Mouse (Mus musculus): ENCODE data around the gene Nebl. TPM values are rescaled to one million over a fixed set of nuclear protein-coding genes. Genes with fewer than 3 reads are reported as not detected.
"Not testable (repeated sequence)": the region's sequence is repeated elsewhere in the genome, so short reads cannot be mapped to it uniquely, and the experiment has no call there.

Nebl gene
- total RNA-seq, 1 experiment from 2014 or later: 7.3 TPM

DNA sequence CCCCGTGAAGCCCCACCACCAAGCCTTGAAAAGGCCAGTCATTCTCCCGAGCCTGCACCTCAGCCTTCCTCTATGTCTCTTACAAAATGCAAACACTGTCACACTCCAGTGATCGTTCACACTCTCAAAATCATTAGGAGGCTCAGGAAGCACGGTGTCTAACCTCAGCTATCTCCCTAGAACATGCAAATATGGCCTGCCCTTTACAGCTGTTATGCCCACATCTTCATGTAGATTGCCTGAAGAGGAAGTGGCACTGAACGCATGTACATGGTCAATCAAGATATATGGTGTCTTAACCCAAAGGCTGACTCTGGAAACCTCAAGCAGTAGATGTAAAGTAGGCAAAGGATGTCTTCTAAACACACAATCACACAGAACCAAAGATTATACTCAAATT, 335.0 kb downstream of the Nebl start:
- DNase-seq: no peak

DNA sequence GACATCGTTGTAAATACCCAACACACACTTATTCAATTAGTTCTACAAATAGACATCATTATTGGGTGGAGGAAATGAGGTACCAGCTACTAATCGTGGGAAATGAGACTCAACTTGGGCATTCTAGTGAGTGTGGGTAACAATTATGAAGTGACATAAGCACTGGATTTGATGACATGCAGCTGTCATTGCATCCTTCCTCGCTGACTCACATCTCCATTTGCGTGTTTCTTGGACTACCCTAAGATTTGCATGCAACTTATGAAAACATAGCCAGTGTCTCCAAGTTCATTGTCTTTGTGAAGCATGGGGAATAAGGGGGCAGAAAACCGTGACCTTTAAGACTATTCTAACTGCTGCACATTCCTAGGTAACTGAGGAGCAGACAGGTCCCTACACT, 339.9 kb downstream of the Nebl start:
- no peak for DNase-seq

DNA sequence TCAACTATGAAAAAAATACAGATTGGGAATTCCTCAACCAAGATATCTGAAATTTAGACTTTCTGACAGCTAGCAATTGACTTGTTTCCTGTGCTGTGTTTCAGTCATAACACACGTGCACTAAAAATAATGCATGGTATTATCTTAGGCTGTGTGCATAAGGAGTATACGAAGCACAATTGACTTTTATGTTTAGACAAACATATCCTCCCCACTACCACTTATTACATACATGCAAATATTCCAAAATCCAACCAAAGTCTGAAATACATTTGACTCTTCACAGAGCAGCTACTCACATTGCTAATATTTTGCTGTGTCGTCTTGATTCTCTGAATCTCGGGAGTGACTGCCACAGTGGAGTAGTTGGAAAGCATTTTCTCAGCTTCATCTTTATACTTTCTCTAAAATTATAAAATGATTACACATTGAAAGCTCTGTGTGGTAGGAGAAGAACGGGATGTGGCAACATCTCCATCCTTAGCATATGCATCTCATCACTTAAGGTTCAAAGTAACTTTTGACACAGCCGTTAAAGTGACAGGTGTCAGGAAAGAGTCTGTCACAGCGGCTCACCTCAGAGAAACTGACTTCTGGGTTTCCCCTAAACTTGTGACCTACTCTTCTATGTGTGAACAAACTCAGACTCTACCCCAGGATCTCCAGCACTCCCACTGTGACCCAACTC, 340.6 kb downstream of the Nebl start:
- DNase-seq: no peak

DNA sequence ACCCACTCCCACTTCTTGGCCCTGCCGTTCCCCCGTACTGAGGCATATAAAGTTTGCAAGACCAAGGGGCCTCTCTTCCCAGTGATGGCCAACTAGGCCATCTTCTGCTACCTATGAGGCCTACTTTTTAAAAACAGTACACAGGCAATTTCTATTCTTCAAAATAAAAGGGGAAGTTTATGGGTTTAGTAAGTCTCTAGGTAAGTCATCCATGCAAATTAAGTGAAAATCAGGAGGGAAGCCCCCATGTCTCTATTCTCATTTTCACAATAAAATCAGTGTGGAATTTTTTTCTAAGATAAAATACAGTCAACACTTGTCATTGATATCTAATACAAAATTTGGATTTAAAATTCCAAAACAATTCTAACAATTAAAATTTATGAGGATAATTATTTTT, 341.4 kb downstream of the Nebl start:
- DNase-seq: no peak

DNA sequence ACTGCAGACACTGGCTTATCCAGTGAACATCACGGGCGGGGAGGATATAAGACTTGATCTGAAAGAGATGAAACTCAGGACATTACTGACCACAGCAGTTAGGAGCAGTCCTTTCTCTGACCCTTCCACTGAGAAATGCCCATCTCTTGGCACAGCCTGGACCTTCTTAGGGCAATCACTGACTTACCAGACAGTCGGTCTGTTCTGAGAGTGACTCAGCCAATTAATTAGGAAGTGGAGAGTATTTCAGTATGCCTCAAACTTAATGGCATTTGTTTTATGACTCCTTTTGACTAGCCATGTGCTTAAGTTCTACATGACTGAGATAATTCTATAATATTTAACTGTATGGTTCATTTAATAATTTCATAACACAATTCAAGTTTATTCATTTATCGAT, 341.9 kb downstream of the Nebl start:
- DNase-seq: no peak

DNA sequence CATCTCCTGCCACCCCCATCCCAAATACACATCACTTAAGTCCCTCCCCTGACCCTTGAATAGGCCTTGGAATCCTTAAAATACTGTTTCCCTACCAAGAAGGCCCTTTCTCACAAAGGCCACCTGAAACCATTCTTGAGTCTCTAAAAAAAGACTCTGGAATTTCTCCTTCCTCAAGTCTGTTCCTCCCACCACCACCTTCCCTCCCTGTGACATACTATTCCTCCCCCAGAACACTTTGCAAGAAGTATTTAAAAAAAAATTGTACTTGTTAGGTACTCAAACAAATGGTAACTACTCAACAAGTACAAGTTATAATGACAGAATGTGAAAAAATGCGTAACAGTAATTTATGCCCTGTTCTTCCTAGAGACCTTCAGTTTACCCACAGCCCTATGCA, 349.0 kb downstream of the Nebl start:
- DNase-seq: no peak

DNA sequence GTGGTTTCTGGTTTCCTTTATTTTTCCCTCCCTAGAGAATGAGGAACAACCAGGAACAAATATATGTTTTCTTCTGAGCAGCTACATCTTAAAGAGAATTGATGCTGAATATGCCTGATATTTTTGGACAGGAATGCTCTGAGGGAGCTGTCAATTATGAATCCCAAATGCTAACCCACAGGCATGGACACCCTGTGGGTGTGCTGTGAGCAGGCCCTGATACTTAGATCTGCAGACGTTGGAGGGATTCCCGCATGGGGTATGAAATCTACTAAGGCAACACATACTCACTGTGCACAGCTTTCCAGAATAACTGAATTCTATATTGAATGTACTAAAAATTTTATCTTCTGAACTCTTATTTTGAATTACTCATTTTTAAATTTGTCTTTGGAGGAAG, 355.3 kb downstream of the Nebl start:
- no peak for DNase-seq

DNA sequence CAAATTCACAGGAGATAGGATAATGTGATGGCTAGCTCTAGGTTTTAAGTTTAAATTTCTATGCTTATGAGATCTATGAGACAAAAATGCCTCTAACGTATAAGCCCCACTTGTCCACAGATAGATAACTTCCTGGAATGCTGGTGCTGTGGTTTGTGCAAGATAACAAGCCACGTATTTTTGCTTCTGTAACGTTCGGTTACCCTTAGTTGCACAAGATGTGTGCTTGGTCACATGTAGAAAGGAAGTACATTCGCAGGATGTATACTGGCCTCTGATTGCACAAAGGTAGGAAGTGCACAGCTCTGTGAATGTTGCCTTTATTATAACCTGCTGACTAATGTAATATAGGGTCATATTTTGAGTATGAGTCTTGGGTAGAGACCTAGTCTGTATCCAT, 365.6 kb downstream of the Nebl start:
- no peak for DNase-seq

DNA sequence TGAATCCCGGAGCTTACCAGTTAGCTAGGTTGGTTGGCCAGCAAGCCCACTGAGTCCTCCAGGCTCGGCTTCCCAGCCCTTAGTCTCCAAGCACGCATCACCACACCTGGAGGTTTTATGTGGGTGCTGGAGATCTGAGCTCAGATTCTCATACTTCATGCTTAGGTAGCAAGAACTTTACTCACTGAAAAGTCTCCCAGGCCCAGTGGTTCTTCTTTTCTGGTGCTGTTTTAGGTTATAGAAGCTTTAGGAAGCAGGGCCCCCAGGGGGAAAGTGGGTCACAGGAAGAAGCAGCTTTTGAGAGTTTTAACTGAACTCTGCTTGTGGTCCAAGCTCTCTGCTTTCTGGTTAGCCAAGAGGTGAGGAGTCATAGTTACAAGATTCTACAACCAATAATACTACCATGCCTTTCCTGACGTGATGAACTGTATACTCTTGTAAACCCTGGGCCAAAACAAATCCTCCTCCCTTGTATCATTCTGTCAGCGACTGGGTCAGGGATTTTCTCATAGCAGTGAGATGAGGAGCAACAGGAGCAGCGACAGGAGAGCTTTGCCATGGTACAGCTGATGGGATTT, 366.2 kb downstream of the Nebl start:
- DNase-seq: no peak

DNA sequence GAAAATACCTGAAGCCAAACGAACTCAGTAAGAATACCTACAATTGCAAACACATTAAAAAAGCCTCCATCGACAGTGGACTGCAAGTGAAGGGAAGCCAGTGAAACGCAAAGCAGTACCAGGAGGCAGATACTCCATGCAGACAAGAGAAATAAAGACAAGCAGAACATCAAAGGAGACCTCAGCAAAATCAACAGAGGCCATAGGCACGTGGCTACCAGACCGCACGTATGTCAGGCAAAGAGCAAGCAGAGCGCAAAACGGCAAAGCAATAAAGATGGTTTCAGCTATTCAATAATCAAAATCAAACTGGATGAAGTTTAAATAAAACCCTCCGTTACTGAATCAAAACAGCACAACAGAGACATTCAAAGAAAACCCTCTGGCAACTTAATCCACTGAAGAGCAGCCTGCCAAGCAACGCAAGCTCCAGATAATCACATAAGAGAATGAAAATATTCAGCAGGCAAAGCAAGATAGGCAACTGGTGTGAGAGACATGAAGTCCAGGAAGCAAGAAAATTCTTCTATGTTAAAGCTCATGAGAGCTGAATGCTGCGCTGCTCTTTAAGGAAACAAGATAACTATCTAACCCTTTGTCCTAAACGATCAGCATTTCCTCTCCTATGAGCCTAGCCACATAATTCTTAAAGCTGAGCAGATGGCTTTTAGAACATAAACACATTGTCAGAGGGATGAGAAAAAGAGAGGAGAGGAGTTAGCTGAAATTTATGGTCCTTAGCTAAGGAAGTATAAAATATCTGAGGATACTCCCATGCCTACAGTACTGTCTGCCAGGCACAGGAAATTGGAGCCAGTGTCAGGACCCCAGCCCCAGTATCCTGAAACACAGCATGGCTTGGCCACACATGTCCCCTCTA, 367.7 kb downstream of the Nebl start:
- no peak for DNase-seq

DNA sequence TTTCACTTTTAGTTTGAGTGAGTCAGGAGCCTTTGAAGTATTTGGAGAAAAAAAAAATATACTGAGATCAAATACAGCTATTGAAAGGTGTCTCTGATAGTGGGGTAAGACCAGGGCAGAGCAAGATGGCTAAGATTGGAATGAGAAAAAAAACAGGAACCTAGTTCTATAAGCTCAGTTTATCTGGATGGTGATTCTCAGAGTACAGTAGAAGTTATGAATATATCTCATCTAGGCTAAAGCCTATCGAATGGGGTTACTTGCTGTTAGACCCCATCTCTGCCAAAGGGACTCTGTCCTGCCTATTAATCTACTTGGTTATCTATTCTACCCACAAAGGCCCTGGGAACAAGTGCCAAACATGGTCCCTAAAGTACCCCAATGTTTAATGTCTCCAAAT, 369.1 kb downstream of the Nebl start:
- DNase-seq: no peak

DNA sequence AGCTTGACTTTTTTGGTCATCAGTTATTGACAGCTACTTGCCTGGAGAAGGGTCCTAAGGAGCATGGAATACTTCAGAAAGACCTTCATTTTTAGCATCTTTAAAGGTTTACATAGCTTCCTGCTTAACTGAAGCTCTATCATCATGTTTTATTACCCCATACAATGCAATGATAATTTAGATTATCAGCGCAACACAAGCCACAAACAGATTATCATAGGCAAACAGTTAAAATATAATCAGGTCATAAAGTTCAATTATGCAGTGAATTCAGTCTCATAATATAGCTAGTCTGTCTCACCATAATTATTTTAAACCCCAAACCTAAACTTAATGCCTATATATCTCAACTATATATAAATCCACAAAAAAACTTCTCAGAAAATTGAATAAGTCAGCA, 386.6 kb downstream of the Nebl start:
- no peak for DNase-seq

DNA sequence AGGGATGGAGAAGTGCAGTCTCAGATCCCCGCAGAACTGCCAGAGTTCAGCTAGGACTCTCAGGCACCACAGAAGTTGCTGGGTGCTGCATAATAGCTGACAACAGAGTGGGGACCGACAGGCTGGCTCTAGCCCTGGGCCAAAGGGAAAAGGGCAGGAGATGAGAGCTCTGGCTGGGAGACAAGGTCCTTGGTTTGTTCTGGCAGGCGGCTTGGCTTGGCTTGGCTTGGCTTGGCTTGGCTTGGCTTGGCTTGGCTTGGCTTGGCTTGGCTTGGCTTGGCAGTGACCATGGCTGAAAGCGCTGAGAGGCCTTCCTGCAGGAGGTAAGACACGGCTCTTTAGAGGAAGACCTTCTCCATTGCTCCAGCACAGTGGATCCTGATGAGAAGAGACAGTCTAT, 395.8 kb downstream of the Nebl start:
- DNase-seq: peak; percentile 37

DNA sequence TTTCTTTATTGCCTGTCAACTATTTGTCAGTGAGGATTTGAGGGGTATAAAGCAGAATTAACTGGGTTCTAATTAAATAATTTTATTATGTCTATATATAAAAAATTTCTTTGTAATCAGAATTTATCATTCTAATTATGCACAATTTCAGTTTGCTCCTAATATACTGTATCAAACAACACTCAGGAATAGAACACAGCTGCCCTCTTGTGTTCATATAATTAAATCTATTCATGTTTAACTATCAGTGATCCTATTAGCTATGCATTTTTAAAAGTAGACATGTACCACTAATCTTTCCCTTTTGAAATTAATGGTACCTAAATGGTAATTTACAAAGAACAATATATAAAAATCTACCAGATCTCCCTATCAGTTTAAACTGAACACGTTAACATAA, 404.7 kb downstream of the Nebl start:
- DNase-seq: no peak

DNA sequence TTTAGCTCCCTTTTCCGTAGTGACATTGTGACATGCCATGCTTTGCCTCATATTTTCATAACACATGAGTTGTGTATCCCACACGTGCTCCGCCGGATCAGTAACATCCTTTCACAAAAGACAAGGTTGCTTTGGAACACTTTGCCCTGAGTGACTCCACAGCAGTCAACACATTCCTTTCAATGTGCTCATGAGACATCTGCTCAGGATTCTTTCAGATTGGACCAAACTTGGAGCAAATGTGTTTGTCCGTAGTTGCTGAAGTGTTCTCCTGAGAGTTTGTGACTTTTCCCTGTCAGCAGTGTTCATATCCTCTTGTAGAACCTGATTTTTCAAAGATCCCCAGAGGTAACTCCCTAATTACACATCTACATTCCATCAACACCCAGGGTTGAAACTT, 414.4 kb downstream of the Nebl start:
- peak; percentile 5 for DNase-seq

DNA sequence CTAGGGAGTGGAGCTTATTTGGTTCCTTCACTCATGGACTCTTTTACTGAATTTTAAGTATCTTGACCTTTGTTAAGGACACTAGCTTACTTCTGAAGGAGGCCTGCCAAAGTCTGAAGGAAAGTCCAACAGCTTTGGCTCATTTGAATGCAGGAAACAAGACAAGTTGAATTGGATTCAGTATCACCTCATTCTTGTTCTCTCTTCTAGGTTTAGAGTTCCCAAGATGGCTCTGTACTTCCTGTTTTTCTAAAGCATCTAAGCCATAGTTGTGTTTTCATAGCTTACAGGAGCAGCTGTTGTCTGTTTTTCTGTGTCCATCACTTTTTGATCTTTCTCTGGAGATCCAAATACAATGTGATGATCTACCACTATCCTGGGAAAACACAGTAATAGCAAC, 429.9 kb downstream of the Nebl start:
- DNase-seq: no peak

DNA sequence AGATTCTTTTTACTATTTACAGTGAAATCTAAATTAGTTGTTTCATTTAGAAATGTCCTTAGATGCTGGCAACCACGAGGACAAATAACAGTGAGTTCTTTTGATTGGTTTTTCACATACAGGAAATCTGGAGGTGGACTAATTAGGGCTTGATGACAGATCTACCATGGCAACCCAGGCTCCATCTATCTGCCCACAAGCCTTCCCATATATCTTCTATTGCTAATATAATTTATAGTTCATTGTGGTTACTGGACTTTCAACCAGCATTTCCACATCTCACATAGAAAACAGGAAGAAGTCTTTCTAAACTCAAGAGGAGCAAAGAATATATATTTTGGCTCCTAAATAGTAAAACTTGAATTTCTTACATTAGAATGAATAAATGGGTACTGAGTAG, 433.8 kb downstream of the Nebl start:
- no peak for DNase-seq

DNA sequence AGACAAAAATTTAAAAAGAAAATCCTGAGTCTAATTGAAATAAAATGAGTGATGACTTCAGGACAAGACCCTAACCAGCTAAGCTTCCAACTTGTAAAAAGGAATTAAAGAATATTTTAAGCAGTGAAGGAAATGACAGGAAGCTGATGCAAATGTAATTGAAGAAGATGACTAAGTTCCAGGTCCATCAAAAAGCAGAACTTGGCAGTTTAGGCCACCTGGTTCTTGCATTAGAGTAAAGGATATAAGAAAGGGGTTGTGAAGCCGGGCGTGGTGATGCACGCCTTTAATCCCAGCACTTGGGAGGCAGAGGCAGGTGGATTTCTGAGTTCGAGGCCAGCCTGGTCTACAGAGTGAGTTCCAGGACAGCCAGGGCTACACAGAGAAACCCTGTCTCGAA, 436.0 kb downstream of the Nebl start:
- not testable (repeated sequence) for DNase-seq

Small RNA genes within 50 kb of the gene (microRNA-seq; reads per million reads assigned to microRNA genes)
- 0 reads per million in 2 experiments for gene Mir6419

Data from adrenal gland, postnatal 14 days (tissue).